Mouse (Mus musculus): ENCODE results near the gene Plscr2. TPM values are rescaled to one million over a fixed set of nuclear protein-coding genes. Genes with fewer than 3 reads are reported as not detected.

Plscr2 gene
- 7.2 and 8.5 TPM in 2 replicates for polyA plus RNA-seq (2015; fragmentation: Nextera tagmentation; extraction: Ambion mirVana)

DNA sequence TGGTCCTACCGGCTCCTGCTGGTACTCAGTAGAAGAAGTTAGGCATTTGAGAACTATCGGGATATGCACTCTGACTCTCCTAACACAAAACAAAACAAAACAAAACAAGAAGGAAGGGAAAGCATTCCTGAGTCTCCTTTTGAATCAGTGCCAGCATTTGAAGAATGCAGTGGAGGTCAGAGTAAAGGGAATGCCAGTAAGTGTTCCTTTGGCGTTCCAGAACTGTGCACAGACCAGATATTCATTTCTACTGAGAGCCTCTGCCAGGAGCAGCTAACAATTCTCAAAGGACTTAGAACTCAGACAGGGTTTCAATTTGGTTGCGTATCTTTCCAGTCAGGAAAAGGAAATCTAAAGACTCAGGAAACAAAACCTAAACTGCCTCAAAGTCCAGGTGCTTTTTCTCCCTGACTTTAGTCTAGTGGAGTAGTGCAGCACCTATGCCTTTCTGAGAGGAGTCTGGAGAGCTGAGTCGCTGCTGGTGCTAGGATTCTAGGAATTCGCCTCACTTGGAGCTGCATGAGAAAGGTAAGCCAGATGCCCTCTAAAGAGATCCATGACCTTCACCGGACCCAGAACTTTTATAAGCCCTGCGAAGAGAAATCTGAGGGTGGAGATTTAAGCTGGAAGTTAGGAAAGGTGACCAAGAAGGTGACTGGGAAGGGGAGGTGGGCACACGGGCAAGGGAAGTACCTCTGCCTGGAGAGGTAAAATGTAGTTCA lies at the start of gene Plscr2:
TSS of gene Plscr2 (plus strand) at position 117 of the 722 bp plus-strand sequence.
- Histone ChIP-seq H3K9me3 (no peaks in the 10 kb centered on the region), H3K4me2 (peak within 1 kb of the TSS; percentile 61), H3K36me3 (peaks cover 16% of the 10 kb centered on the region), H3K27ac (replicated peaks) (peak within 1 kb of the TSS; percentile 89), H3K27me3 (replicated peaks) (no peaks in the 10 kb centered on the region), H3K9ac (peak within 1 kb of the TSS; percentile 75), H3K4me1 (peaks cover 40% of the 10 kb centered on the region), H3K4me3 (peak within 1 kb of the TSS; percentile 48)
- ATAC-seq (ENCODE audit: extremely low read depth, insufficient number of reproducible peaks, low FRiP score, low TSS enrichment) = no peak
- WGBS = 42% methylated on average over 9 of the region's 9 CpGs

DNA sequence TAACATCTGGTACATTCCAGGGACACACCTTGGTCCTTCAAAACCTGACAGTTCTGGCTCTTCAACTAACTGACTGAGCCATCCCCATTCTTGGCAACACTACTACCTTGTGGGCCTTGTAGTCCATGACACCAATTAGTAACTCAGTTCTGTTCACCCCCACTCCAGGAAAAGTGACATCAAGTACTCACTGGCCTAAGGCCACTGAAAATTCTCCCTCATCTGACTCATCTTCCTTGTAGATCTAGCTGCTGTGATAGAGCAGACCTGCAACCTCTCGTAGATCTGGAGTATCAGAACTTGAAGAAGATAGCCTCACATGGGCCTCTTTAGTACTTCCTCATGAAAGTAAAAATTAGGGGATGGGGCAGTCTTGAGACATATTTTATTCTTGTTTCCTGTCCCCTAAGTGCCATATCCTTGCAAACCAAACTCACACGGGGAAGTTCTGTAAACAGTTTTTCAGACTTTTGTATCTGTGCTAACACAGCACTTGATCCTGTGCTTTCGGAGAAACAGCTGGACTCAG lies 49.2 kb upstream of the Plscr2 start:
- Histone ChIP-seq H3K4me2 (no peak overlapping the region), H3K4me1 (0 out of 2 replicates have a peak, but pooled peaks cover 3% of the 10 kb centered on the region), H3K27ac (replicated peaks) (no peak overlapping the region), H3K36me3 (no peaks in the 10 kb centered on the region), H3K9me3 (no peaks in the 10 kb centered on the region), H3K4me3 (no peak overlapping the region), H3K9ac (no peak overlapping the region), H3K27me3 (replicated peaks) (no peaks in the 10 kb centered on the region)
- 69% methylated on average over 3 of the region's 3 CpGs for WGBS
- ATAC-seq (ENCODE audit: extremely low read depth, insufficient number of reproducible peaks, low FRiP score, low TSS enrichment) = no peak

DNA sequence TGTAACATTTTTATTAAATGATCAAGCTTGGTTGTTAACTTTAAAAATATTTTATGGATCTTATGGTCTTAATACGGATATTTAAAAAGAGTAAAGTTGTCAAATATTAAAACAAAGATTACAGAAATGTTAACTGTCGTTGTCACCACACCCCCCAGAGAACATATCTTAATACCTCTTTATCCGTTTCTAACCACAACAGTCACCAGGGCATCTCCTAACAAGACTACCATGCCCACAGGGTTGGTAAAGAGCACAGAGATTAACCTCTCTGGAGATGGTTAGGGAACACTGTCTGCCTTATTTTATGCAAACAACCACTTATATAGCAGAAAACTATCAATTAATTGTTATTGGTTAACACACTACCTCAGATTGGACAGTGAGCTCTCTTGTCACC lies 48.6 kb upstream of the Plscr2 start:
- Histone ChIP-seq H3K9me3 (no peaks in the 10 kb centered on the region), H3K4me1 (0 out of 2 replicates have a peak, but pooled peaks cover 3% of the 10 kb centered on the region), H3K27ac (replicated peaks) (no peak overlapping the region), H3K36me3 (no peaks in the 10 kb centered on the region), H3K9ac (no peak overlapping the region), H3K27me3 (replicated peaks) (no peaks in the 10 kb centered on the region), H3K4me3 (no peak overlapping the region), H3K4me2 (no peak overlapping the region)
- WGBS = 69% methylated on average over 3 of the region's 3 CpGs
- ATAC-seq (ENCODE audit: extremely low read depth, insufficient number of reproducible peaks, low FRiP score, low TSS enrichment) = no peak

DNA sequence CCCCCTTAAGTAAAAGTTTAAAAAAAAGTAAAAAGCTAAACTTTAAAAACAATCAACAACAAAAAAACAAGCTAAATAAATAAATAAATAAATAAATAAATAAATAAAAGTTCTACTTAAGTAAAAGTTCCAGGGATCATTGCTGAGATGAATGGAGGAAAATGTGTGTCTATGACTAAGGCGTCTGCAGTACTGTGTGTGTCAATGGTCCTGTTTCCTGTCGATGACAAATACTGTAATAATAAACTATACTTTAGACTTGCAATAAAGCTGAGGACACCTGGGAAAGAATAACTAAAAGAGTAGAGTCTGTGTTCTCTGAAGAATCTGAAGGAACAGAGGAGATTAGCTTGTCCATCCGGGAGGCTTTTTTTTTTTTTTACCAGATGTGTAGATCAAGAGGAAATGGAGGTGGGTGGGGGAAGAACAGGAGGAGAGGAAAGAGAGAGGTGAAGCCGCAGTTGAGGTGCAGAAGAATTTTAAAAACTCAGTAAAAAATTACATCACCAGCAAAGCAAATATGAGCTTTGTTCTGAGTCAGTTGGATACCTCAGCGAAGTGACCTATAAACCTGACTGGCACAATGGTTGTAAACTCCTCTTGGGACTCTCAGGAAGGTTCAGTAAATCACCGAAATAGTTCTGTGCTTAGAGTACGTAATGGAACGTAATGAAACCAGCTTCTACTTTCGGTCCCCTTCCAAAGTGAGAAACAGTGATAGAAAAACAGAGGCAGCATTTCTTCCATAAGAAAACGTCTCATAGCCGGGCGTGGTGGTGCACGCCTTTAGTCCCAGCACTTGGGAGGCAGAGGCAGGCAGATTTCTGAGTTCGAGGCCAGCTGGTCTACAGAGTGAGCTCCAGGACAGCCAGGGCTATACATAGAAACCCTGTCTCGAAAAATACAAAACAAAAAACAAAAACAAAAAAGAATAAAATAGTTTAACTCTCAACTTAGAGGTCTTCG lies 46.3 kb upstream of the Plscr2 start:
- Histone ChIP-seq H3K4me3 (no peak overlapping the region), H3K27ac (replicated peaks) (0 out of 2 replicates have a peak overlapping the region, but pooled peaks have one; percentile 3), H3K4me2 (no peak overlapping the region), H3K4me1 (0 out of 2 replicates have a peak, but pooled peaks cover 3% of the 10 kb centered on the region), H3K36me3 (no peaks in the 10 kb centered on the region), H3K9me3 (0 out of 2 replicates have a peak, but pooled peaks cover 4% of the 10 kb centered on the region), H3K9ac (no peak overlapping the region), H3K27me3 (replicated peaks) (no peaks in the 10 kb centered on the region)
- 77% methylated on average over 16 of the region's 16 CpGs for WGBS
- no peak for ATAC-seq (ENCODE audit: extremely low read depth, insufficient number of reproducible peaks, low FRiP score, low TSS enrichment)

DNA sequence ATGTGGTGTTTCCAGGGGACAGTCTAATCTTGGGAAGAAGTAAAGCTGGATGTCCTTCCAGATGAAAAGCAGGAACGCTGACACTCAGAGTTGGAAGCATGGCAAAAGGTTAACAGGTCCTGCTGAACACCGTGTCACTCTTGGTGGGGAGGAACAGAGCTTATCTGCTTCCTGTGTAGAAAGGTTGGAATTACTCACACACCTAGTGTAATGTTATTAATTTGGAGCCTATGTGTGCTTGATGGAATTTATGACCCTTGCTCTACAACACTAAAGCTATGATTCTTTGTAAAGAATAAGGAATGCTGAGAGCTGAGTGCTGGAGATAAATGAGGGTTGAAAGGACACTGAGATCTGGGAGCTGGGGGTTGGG lies 45.6 kb upstream of the Plscr2 start:
- no peak overlapping the region for H3K4me3 ChIP-seq
- H3K4me2 ChIP-seq = no peak overlapping the region
- 0 out of 2 replicates have a peak, but pooled peaks cover 3% of the 10 kb centered on the region for H3K4me1 ChIP-seq
- H3K27me3 ChIP-seq (replicated peaks) = no peaks in the 10 kb centered on the region
- no peak for ATAC-seq (ENCODE audit: extremely low read depth, insufficient number of reproducible peaks, low FRiP score, low TSS enrichment)
- H3K9ac ChIP-seq = no peak overlapping the region
- H3K36me3 ChIP-seq = no peaks in the 10 kb centered on the region
- no peak overlapping the region for H3K27ac ChIP-seq (replicated peaks)
- H3K9me3 ChIP-seq = 0 out of 2 replicates have a peak, but pooled peaks cover 4% of the 10 kb centered on the region
- 24% methylated on average over 2 of the region's 2 CpGs for WGBS

DNA sequence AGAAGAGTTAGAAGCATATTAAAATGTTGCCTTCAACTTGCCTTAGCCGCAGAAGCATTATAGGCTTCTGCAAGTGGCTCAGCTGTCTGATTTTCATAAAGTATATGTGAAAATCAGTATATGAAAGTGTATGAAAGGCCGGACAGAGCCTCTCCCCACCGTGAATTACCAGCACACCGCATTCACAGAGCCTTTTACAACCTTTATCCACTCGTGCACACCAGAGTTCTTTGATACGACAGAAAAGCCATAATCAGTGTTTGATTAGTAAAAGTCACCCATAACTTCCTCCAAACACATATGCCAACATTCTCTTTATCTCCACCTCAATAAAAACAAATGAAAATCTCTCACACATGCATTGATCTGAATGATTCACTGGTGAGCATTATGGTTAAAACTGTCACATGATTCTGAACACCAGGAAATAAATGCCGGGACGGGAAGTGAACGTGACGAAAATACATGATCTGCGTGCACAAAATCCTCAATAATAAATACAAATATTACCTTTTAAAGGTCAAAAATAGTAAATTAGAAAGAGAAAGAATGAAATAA lies 40.4 kb upstream of the Plscr2 start:
- H3K9ac ChIP-seq = no peak overlapping the region
- H3K27me3 ChIP-seq (replicated peaks) = no peaks in the 10 kb centered on the region
- H3K36me3 ChIP-seq = no peaks in the 10 kb centered on the region
- H3K4me2 ChIP-seq = no peak overlapping the region
- 81% methylated on average over 11 of the region's 11 CpGs for WGBS
- 0 out of 2 replicates have a peak, but pooled peaks cover 4% of the 10 kb centered on the region for H3K9me3 ChIP-seq
- no peak overlapping the region for H3K4me3 ChIP-seq
- H3K4me1 ChIP-seq = 0 out of 2 replicates have a peak, but pooled peaks cover 3% of the 10 kb centered on the region
- H3K27ac ChIP-seq (replicated peaks) = no peak overlapping the region
- no peak for ATAC-seq (ENCODE audit: extremely low read depth, insufficient number of reproducible peaks, low FRiP score, low TSS enrichment)

DNA sequence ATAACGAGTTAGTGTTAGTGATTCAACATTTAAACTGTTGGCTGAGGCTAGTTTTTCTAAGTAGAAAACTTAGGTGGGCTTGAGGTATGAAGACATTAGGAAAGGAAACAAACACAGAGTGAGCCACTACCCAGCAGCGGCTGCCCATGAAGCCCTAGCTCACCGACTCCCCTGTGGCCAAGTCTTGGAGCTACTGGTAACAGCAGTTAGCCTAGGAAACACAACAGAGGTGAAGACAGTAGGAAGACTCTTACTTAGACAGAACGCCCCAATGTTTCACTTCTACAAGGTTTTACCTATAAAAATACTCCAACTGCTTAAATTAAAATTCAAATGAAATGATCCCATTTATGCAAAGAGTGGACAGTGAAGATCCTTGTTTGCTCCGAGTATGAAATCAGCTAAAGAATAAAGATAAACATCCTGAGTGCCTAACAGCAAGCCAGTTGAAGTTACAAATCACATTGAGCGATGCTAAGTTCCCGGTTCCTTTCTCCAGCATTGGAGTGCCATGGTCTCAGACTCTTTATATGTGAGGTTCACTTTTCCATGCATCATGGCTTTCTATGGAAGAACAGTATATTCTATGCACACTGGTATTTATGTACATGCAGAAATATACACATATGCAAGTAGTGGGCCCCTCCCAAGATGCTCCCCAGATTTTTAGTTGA lies 26.5 kb upstream of the Plscr2 start:
- Histone ChIP-seq H3K4me3 (no peak overlapping the region), H3K9ac (no peak overlapping the region), H3K27me3 (replicated peaks) (no peaks in the 10 kb centered on the region), H3K36me3 (no peaks in the 10 kb centered on the region), H3K4me1 (peaks cover 25% of the 10 kb centered on the region), H3K9me3 (no peaks in the 10 kb centered on the region), H3K27ac (replicated peaks) (no peak overlapping the region), H3K4me2 (peak overlapping the region; percentile 79; the same call in 1 of the 2 replicates)
- 81% methylated on average over 7 of the region's 7 CpGs for WGBS
- ATAC-seq (ENCODE audit: extremely low read depth, insufficient number of reproducible peaks, low FRiP score, low TSS enrichment) = no peak

DNA sequence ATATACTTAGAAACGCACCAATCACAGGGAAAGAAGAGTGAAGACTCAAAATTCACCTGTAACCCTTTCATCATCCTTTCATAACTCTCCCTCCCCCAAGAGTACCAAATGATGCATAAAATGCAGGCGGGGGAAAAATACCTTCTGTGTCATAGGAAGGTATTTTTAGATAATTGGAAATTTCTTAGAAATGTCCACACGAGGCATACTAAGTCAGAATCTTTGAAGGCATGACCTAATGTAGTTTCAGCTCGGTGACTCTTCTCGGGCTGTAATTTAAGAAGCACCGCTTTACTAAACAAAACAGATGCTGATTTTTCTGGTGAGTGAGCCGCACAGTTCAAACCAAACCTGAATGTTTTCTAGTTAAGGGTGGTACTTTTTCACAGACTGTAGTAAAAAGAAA lies 26.0 kb upstream of the Plscr2 start, which contains the start of gene Plscr1:
TSS of gene Plscr1 (plus strand) at position 304 of the 406 bp plus-strand sequence.
- Histone ChIP-seq H3K4me3 (peak within 1 kb of the TSS; percentile 80), H3K36me3 (no peaks in the 10 kb centered on the region), H3K4me1 (peaks cover 25% of the 10 kb centered on the region), H3K27ac (replicated peaks) (peak within 1 kb of the TSS; percentile 98), H3K9ac (peak within 1 kb of the TSS; percentile 89), H3K9me3 (no peaks in the 10 kb centered on the region), H3K27me3 (replicated peaks) (no peaks in the 10 kb centered on the region), H3K4me2 (peak within 1 kb of the TSS; percentile 79)
- ATAC-seq (ENCODE audit: extremely low read depth, insufficient number of reproducible peaks, low FRiP score, low TSS enrichment) = no peak
- WGBS = 34% methylated on average over 7 of the region's 7 CpGs

DNA sequence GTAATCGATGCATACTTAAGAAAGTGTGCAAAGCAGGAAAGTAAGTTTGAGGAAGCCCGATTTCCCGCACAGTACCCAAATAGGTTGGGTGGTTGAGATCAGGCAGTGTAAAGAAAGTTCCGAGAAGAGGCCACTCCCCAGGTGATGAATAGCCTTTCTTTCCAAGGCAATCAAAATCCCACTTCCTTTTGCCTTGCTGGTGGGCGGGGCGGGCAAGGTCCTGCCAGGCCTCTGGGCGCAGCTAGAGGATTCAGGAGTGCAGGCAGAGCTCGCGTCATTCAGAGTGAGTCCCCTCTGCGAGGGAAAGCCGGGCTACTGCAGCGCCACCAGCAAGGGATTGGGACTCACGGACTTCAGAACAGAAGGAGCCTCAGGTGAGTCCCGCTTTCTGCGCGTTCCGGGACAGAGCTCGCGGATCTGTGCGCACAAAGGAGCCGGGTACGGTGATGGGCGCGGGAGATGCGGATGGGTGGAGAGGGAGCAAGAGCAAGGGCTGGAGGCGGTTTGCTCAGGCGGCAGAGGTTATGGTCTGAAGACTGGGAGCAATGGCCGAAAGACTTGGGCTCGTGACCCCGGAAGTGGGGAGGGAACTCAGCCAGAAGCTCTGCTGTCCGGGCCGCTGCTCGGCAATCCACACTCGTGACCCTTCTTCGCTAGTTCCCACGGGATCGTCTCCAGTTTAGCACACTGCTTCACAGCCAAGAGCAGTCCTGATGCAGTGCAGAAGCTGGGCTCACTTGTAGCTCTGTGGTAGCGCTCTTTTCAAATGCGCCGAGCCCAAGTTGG lies 25.2 kb upstream of the Plscr2 start:
- Histone ChIP-seq H3K27ac (replicated peaks) (peak overlapping the region; percentile 98), H3K27me3 (replicated peaks) (no peaks in the 10 kb centered on the region), H3K4me1 (peaks cover 30% of the 10 kb centered on the region), H3K36me3 (no peaks in the 10 kb centered on the region), H3K9me3 (no peaks in the 10 kb centered on the region), H3K4me3 (peak overlapping the region; percentile 80), H3K4me2 (peak overlapping the region; percentile 79), H3K9ac (peak overlapping the region; percentile 89)
- peak; percentile 79; the same call in 1 of the 2 replicates for ATAC-seq (ENCODE audit: extremely low read depth, insufficient number of reproducible peaks, low FRiP score, low TSS enrichment)
- WGBS = under 1% methylated on average over 40 of the region's 40 CpGs

DNA sequence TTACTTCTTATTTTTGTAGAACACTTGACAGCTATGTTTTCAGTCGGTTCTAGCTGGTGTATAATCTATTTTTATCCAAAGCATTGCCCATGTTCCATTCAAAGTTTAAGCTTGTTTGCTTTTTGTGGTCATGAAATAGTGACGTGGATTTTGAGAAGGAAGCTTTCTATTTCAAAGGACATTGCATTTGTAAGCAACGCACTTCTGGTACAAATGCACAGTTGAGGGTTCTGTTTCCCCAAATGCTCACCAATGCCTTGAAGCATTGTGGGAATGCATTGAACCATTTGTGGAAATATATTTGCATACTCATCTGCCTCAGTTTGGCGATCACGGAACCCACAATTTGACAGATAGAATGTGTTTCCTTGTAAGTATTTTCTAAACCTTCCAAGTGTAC lies 22.7 kb upstream of the Plscr2 start:
- no peak overlapping the region for H3K27ac ChIP-seq (replicated peaks)
- no peak overlapping the region for H3K4me3 ChIP-seq
- WGBS = 76% methylated on average over 5 of the region's 5 CpGs
- no peak overlapping the region; the same call in 1 of the 2 replicates for H3K4me2 ChIP-seq
- no peaks in the 10 kb centered on the region for H3K27me3 ChIP-seq (replicated peaks)
- no peak overlapping the region for H3K9ac ChIP-seq
- no peak for ATAC-seq (ENCODE audit: extremely low read depth, insufficient number of reproducible peaks, low FRiP score, low TSS enrichment)
- H3K4me1 ChIP-seq = peaks cover 31% of the 10 kb centered on the region
- no peaks in the 10 kb centered on the region for H3K36me3 ChIP-seq
- no peaks in the 10 kb centered on the region for H3K9me3 ChIP-seq

Data from heart, embryonic 13.5 days (tissue).